Mouse (Mus musculus) limb, embryonic 14.5 days (tissue): ENCODE measurements around the gene Nudt3. TPM values are rescaled to one million over a fixed set of nuclear protein-coding genes. Genes with fewer than 3 reads are reported as not detected.

Source experiments
- ATAC-seq: fragments of 200-750 bp; cut with Nextera tagmentation; 2 replicates; pipeline ENCODE4 v1.8.0; 2017; ENCODE audit warnings: low read depth, moderate number of reproducible peaks, moderate TSS enrichment; ENCODE audit not compliant: low FRiP score
- DNase-seq: peaks from one replicate; pipeline ENCODE4 v3.0.0-alpha.2; 2015; ENCODE audit warnings: low spot score
- H3K27ac ChIP-seq: fragments of 300-500 bp; sonication (generic); replicated peaks from 2 replicates; pipeline ENCODE4 v1.5.1; 2014; ENCODE audit warnings: low read depth, mild to moderate bottlenecking, low read length, moderate library complexity, mixed read lengths
- H3K27me3 ChIP-seq: fragments of 300-500 bp; sonication (generic); 2 replicates; pipeline ENCODE4 v1.6.1; 2014; ENCODE audit warnings: low read length, mixed read lengths; ENCODE audit not compliant: control insufficient read depth, insufficient read depth
- H3K36me3 ChIP-seq: fragments of 300-500 bp; sonication (generic); 2 replicates; pipeline ENCODE4 v1.6.1; 2014; ENCODE audit warnings: mild to moderate bottlenecking, low read length, moderate library complexity, mixed read lengths; ENCODE audit not compliant: control insufficient read depth, insufficient read depth
- H3K4me1 ChIP-seq: fragments of 300-500 bp; sonication (generic); 2 replicates; pipeline ENCODE4 v1.6.1; 2014; ENCODE audit warnings: antibody characterized with exemption, low read length, mixed read lengths; ENCODE audit not compliant: control insufficient read depth, insufficient read depth
- H3K4me2 ChIP-seq: fragments of 300-500 bp; sonication (generic); replicated peaks from 2 replicates; pipeline ENCODE4 v1.6.1; 2014; ENCODE audit warnings: low read depth, mild to moderate bottlenecking, low read length, moderate library complexity; ENCODE audit not compliant: severe bottlenecking
- H3K4me3 ChIP-seq: fragments of 300-500 bp; sonication (generic); replicated peaks from 2 replicates; pipeline ENCODE4 v1.5.1; 2014; ENCODE audit warnings: low read length
- H3K9ac ChIP-seq: fragments of 300-500 bp; sonication (generic); 2 replicates; pipeline ENCODE4 v1.6.1; 2014; ENCODE audit warnings: mild to moderate bottlenecking, low read depth, low read length, moderate library complexity; ENCODE audit not compliant: severe bottlenecking
- H3K9me3 ChIP-seq: fragments of 300-500 bp; sonication (generic); 2 replicates; pipeline ENCODE4 v1.6.1; 2016; ENCODE audit warnings: low read length; ENCODE audit not compliant: control insufficient read depth
- POLR2A ChIP-seq: fragments of 200-500 bp; IDR thresholded peaks from 2 replicates; pipeline ENCODE4 v1.8.0; 2012; ENCODE audit warnings: inconsistent platforms, mild to moderate bottlenecking, moderate library complexity, borderline replicate concordance; ENCODE audit not compliant: insufficient read depth, insufficient read length; ENCODE audit errors: extremely low read depth
- WGBS: fragments of 180-500 bp; shearing (Covaris S2); extraction: QIAGEN DNeasy Blood & Tissue Kit; methylation state at CpG from one replicate; pipeline ENCODE4 v1.1.7; 2014; 5-methylcytosine and 5-hydroxymethylcytosine counted together
- polyA plus RNA-seq, 2 experiments: library from polyadenylated mRNA; depleted of rRNA in 1 of 2; stranded (reverse) in 1 of 2; unstranded in 1 of 2; fragments of >200 nt; fragmentation: Nextera tagmentation in 1 of 2; extraction: Ambion mirVana in 1 of 2; gene quantifications; 2 replicates each; pipeline versions ENCODE4 v1.2.1 to v1.2.3; 2012 to 2014

Gene Nudt3
- polyA plus RNA-seq, 2 experiments: 36.8 to 121 TPM

DNA sequence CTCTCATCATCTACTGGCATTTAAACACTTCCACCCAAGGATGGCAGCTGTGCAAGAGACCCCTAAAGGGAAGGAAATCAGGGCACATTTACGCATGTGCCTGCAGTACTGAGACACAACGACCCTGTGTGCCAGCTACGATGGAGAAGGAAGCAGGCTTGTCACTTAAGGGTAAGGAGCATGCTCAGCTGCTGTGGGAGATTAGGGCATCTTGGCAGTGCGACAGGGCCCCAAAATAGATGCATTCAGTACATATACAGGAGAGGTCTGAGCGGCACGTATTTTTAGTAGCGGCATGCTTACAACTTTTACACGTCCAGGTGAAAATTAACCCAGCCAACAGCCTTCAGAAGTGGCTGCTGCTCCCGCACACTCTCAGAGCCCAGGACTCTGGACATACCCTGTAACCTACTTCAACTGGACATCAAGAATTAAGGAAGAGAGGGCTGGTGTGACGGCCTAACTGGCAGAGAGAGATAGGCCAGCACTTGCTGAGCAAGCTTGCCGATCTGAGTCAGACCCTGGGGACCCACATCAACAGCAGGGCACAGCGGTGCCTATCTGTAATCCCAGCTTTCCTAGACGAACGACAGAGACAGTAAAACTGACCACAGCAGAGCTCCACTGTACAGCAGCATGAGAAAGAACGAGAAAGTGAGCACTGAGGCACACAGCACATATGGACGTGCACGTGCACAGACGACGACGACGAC is 19.6 kb downstream of the Nudt3 start:
- DNase-seq (peak; percentile 32), ATAC-seq (no peak)
- no peak for TF ChIP-seq POLR2A
- Histone ChIP-seq H3K9ac (no peak overlapping the region), H3K4me1 (peaks cover 20% of the 10 kb centered on the region), H3K4me3 (no peak overlapping the region), H3K36me3 (peaks cover 15% of the 10 kb centered on the region), H3K27ac (no peak overlapping the region), H3K4me2 (no peak overlapping the region), H3K27me3 (no peaks in the 10 kb centered on the region), H3K9me3 (no peaks in the 10 kb centered on the region)
- WGBS: 64% methylated on average over 21 of the region's 21 CpGs

DNA sequence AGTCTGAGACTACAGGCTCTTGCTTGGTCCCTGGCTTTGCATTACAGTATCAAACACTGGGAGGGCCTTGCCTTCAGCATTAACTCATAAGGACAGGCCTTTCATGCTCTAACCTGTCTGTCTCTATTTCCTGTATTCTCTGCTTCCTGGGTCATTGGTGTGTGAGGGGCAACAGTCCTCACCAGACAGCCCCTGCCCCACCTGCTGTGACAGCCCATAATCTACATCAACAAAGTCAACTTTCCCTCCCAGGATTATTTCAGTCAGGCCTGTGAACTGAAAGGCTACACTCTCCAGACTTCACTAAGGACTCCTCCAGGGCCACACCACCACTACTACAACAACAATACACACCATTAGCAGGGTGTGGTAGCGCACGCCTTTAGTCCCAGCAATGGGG is 20.3 kb downstream of the Nudt3 start:
- no peak overlapping the region for H3K4me3 ChIP-seq
- no peaks in the 10 kb centered on the region for H3K27me3 ChIP-seq
- ATAC-seq (no peak), DNase-seq (no peak)
- no peak overlapping the region for H3K9ac ChIP-seq
- H3K36me3 ChIP-seq: peaks cover 10% of the 10 kb centered on the region
- 81% methylated on average over 2 of the region's 2 CpGs for WGBS
- TF ChIP-seq POLR2A: no peak
- peaks cover 20% of the 10 kb centered on the region for H3K4me1 ChIP-seq
- H3K9me3 ChIP-seq: no peaks in the 10 kb centered on the region
- H3K4me2 ChIP-seq: no peak overlapping the region
- no peak overlapping the region for H3K27ac ChIP-seq

DNA sequence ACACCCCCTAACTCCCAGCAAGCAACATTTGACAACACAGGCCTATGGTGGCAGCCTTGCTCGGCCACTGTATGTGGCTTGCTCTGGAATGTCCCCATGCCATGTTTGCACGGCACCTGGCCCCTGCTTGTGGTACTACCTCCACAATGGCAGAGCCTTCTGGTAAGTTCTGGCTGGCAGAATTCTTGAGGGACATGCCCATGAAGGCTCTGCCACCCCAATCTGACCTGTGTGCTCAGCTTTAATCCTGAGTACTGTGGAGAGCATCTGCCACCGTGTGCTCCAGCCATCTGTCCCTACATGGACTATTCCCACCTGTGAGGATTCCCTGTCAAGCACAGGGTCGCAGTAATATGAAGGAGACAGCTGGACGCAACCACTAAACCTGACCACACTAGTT is 22.4 kb downstream of the Nudt3 start:
- no peaks in the 10 kb centered on the region for H3K27me3 ChIP-seq
- 68% methylated on average over 5 of the region's 5 CpGs for WGBS
- no peaks in the 10 kb centered on the region for H3K9me3 ChIP-seq
- DNase-seq (no peak), ATAC-seq (no peak)
- H3K4me2 ChIP-seq: no peak overlapping the region
- TF ChIP-seq POLR2A: no peak
- peaks cover 16% of the 10 kb centered on the region for H3K4me1 ChIP-seq
- no peak overlapping the region for H3K9ac ChIP-seq
- H3K4me3 ChIP-seq: no peak overlapping the region
- no peak overlapping the region for H3K27ac ChIP-seq
- H3K36me3 ChIP-seq: peaks cover 20% of the 10 kb centered on the region

DNA sequence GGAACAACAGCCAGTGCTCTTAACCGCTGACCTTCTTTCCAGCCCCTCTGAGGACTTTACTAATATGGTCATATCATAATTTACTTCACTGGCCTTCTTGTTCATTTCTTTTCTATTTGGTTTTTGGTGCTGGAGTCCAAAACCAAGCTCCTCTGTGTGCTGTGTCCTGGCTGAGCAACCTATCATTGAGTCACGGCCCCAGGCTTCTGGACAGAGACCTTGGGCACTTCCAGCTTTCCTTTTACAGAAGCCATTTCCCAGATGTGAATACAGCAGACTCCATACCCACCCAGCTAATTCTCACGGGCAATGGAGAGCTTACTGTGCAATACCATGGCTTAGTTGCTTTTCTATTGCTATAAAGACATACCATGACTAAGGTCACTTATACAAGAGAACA is 23.0 kb downstream of the Nudt3 start:
- Histone ChIP-seq H3K27me3 (no peaks in the 10 kb centered on the region), H3K4me2 (no peak overlapping the region), H3K9ac (no peak overlapping the region), H3K4me1 (peaks cover 16% of the 10 kb centered on the region), H3K9me3 (no peaks in the 10 kb centered on the region), H3K27ac (no peak overlapping the region), H3K4me3 (no peak overlapping the region), H3K36me3 (peaks cover 24% of the 10 kb centered on the region)
- ATAC-seq (no peak), DNase-seq (no peak)
- no peak for TF ChIP-seq POLR2A
- 88% methylated on average over 3 of the region's 3 CpGs for WGBS

- no peaks in the 10 kb centered on the region for H3K27me3 ChIP-seq
- no peaks in the 10 kb centered on the region; the same call in 1 of the 2 replicates for H3K4me1 ChIP-seq
- ATAC-seq: no peak
- H3K4me3 ChIP-seq: no peak overlapping the region
- H3K9me3 ChIP-seq: no peaks in the 10 kb centered on the region
- no peak overlapping the region for H3K4me2 ChIP-seq
- no peak for TF ChIP-seq POLR2A
- H3K27ac ChIP-seq: no peak overlapping the region
- H3K36me3 ChIP-seq: peaks cover 48% of the 10 kb centered on the region
- WGBS: 66% methylated on average over 21 of the region's 21 CpGs
- no peak for DNase-seq
- no peak overlapping the region for H3K9ac ChIP-seq
Measured at GRCm38 (mm10) chr17:27596376-27597190, 26.7 kb downstream of the Nudt3 start.
